Mouse (Mus musculus): ENCODE results near the gene Shank1.

DNA sequence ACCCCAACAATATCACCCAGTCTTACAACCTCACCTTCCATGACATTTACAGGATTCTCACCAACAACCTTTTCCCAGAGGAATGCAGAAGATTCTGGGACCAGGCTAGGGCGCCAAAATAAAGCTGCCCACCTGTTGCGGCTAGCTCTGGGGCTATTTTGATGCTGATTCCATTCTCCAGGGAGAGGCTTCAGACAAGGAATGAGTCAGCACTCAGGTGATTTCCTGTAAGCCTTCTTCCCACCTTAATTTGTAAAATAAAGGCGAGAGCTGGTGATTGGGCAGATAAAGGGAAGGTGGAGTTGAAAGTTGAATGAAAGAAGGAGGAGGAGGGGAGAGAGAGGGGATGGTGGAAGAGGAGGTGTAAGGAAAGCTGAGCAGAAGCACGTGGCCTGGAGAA lies 18.6 kb upstream of the Shank1 start:
- no peak for TF ChIP-seq CTCF (IDR thresholded peaks at IDR 0.05; ENCODE audit: low read depth)
- no peak for TF ChIP-seq EP300 (optimal IDR thresholded peaks at IDR 0.05)
